Mouse (Mus musculus): ENCODE measurements around the gene Cox5b.

GRCm38 (mm10) chr1:36680893-36681292 is 10.4 kb upstream of the Cox5b start:
- TF ChIP-seq CTCF (IDR thresholded peaks at IDR 0.05; ENCODE audit: low read depth) (no peak), EP300 (IDR thresholded peaks at IDR 0.05; ENCODE audit: low read depth) (no peak)

Measured in liver, postnatal 0 days (tissue).